In the genomic region with DNA sequence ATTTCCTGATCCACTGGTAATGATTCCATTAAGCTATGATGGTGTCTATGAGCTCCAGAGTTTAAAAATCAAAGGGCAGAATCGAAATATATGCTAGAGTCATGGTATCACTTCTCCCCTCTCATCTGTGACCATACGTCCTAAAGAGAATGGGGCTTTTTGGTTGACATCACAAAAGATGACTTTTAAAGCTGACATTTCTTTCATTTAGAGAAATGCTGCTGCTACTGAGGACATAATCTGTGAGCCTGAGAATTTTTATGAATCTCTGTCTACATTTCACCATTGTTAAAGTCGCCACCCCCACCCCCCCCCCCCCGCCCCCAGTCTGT, we compare ENCODE assay signal across 17 mouse cellular contexts.
"Had no signal": no experiment of that assay in that cellular context is flagged by ENCODE, and none has a peak within 500 bp of the region (broad histone marks: within the 10 kb centered on the region; RNA-seq: fewer than 3 reads in every experiment).

No protein-coding gene starts in this region.

- H3K4me1 ChIP-seq: limb, embryonic 13.5 days; megakaryocyte, embryonic 14.5 days; midbrain, embryonic 15.5 days had no signal

- H3K4me2 ChIP-seq: limb, embryonic 13.5 days; midbrain, embryonic 11.5 days; midbrain, embryonic 15.5 days had no signal

- H3K27me3 ChIP-seq: limb, embryonic 13.5 days; megakaryocyte, embryonic 14.5 days; midbrain, embryonic 15.5 days had no signal

- H3K4me3 ChIP-seq: layer of hippocampus, adult 2 months; limb, embryonic 13.5 days; megakaryocyte, embryonic 14.5 days; midbrain, embryonic 15.5 days had no signal

- H3K9me3 ChIP-seq: limb, embryonic 13.5 days; megakaryocyte, embryonic 14.5 days; midbrain, embryonic 15.5 days had no signal

- ATAC-seq: lung, postnatal 0 days; midbrain, embryonic 15.5 days had no signal

- H3K9ac ChIP-seq: limb, embryonic 13.5 days; liver, embryonic 14.5 days; midbrain, embryonic 15.5 days had no signal

- H3K36me3 ChIP-seq: limb, embryonic 13.5 days; midbrain, embryonic 15.5 days had no signal

- H3K27ac ChIP-seq: layer of hippocampus, adult 2 months; limb, embryonic 13.5 days; liver, embryonic 14.5 days; midbrain, embryonic 15.5 days; stomach, postnatal 0 days had no signal

- DNase-seq: kidney, adult 11 months; kidney, adult 9 months; kidney, postnatal 10 days; kidney, postnatal 4 days; lung, adult 18-20 months; lung, postnatal 36 days; right cerebral cortex, postnatal 4 days; spleen, adult 18-20 months; thymus, postnatal 4 days had no signal
